Mouse (Mus musculus): ENCODE results near the gene Akap11. TPM values are rescaled to one million over a fixed set of nuclear protein-coding genes. Genes with fewer than 3 reads are reported as not detected.

Gene Akap11
- polyA plus RNA-seq, 1 experiment, result 1.6 TPM

DNA sequence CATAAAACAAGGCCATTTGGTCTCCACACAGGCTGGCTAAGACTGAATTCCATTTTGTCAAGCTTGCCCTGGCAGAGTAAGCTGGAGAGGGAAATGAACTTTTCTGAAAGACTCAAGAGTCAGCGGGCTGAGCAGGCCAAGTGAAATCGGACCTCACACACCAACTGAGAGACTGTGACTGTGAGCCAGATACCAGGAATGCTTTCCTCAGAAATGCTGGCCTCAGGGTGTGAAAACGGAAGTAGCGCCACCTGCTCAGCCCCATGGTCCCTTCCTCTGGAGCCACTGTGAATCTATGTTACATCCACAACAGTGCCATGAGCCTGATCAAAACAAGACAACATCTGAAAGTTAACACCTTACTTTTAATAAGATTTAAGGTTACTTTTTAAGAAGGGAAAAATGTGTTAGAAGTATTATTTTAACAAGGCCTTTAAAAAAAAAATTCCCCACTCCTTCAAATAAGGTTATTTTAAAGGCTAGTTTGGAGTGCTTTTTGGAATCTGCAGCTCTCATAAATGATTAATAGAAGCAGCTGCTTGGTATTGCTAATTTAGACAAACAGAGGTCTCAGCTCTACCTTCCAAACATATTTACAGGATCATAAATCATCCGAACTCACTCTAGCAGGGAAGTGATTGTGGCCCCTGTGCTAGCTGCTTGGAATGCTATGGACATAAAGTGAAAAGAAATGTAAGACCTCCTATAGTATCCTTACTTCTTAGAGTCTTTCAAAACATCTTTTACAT is 2.1 kb upstream of the Akap11 start:
- Histone ChIP-seq H3K36me3 (ENCODE audit: control insufficient read depth, insufficient read depth, low read length) (no peaks in the 10 kb centered on the region), H3K4me1 (ENCODE audit: control insufficient read depth, insufficient read depth, insufficient read length, low read length) (peaks cover 5% of the 10 kb centered on the region; the same call in 1 of the 2 replicates), H3K4me3 (ENCODE audit: low read depth, low read length) (no peak overlapping the region), H3K27ac (ENCODE audit: insufficient read depth, low read depth, low read length) (no peak overlapping the region), H3K27me3 (ENCODE audit: control insufficient read depth, insufficient read depth, low read length) (no peaks in the 10 kb centered on the region)
- TF ChIP-seq CTCF (IDR thresholded peaks at IDR 0.05; ENCODE audit: extremely low read depth, insufficient read length, insufficient replicate concordance, low read depth, low read length), result no peak
- 37% methylated on average over 5 of the region's 5 CpGs for WGBS

DNA sequence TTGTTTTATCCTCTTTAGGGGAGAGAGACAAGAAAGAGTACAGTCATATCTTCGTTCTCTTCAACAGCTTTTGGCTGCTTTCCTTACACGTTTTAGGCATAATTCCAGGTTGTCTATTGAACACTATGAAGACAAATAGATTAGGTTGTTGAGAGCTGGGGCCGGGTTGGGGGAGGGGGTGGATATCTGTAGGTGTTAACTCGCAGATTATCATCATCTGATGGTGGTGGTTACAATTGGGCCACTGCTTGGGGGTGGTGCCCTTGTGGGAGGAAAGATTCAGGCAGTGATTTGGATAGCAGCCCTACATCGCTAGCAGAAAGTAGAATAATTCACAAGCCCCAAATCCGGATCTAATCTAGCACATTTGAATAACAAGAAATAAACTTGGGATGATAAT is 943 bp upstream of the Akap11 start:
- WGBS, result 39% methylated on average over 6 of the region's 6 CpGs
- TF ChIP-seq POLR2A (IDR thresholded peaks at IDR 0.05; ENCODE audit: low read depth, low read length) (no peak), CTCF (IDR thresholded peaks at IDR 0.05; ENCODE audit: extremely low read depth, insufficient read length, insufficient replicate concordance, low read depth, low read length) (no peak)
- peaks cover 5% of the 10 kb centered on the region; the same call in 1 of the 2 replicates for H3K4me1 ChIP-seq (ENCODE audit: control insufficient read depth, insufficient read depth, insufficient read length, low read length)
- H3K36me3 ChIP-seq (ENCODE audit: control insufficient read depth, insufficient read depth, low read length), result no peaks in the 10 kb centered on the region
- H3K27me3 ChIP-seq (ENCODE audit: control insufficient read depth, insufficient read depth, low read length), result no peaks in the 10 kb centered on the region
- no peak overlapping the region for H3K4me3 ChIP-seq (ENCODE audit: low read depth, low read length)
- H3K27ac ChIP-seq (ENCODE audit: insufficient read depth, low read depth, low read length), result 0 out of 2 replicates have a peak overlapping the region, but pooled peaks have one; percentile 4

DNA sequence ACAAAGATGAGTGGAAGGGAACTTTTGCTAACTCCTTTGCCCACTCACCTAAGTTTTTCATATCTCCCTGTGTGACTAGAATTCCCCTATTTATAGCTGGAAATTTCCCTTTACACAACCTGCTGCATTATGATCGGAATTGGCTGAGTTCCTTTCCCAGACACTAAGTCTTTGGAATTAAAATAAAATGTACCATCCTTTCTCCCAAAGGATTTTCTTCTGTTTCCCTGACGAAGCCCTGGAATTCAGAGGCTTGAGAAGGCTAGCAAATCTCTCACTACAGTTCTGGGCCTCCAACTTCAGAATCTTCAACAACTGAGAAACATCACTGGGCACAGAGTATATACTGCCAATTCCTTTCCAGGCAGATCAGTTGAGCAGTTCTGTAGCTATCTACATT is 1.2 kb downstream of the Akap11 start:
- WGBS, result 57% methylated on average over 2 of the region's 2 CpGs
- no peak overlapping the region for H3K27ac ChIP-seq (ENCODE audit: insufficient read depth, low read depth, low read length)

DNA sequence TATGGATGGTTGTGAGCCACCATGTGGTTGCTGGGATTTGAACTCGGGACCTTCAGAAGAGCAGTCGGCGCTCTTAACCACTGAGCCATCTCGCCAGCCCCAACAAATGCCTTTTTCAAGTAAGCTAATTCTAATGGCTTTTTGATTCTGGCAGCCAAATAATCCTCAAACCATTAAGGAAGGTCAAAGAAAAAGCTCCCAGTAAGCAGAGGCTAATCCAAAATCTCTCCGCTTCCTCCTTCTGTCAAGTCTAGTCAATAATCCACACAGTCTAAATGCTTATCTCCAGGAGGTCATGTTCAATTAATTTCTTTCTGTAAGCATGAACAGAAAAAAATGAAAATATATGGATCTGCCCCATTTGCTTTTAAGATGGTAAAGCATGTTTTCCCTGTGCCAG is 2.0 kb downstream of the Akap11 start:
- no peak for TF ChIP-seq CTCF (IDR thresholded peaks at IDR 0.05; ENCODE audit: extremely low read depth, insufficient read length, insufficient replicate concordance, low read depth, low read length)
- TF ChIP-seq POLR2A (IDR thresholded peaks at IDR 0.05; ENCODE audit: low read depth, low read length), result no peak
- no peaks in the 10 kb centered on the region for H3K36me3 ChIP-seq (ENCODE audit: control insufficient read depth, insufficient read depth, low read length)
- no peak overlapping the region for H3K27ac ChIP-seq (ENCODE audit: insufficient read depth, low read depth, low read length)
- 97% methylated on average over 5 of the region's 5 CpGs for WGBS
- no peaks in the 10 kb centered on the region for H3K27me3 ChIP-seq (ENCODE audit: control insufficient read depth, insufficient read depth, low read length)
- no peak overlapping the region for H3K4me3 ChIP-seq (ENCODE audit: low read depth, low read length)
- H3K4me1 ChIP-seq (ENCODE audit: control insufficient read depth, insufficient read depth, insufficient read length, low read length), result peaks cover 8% of the 10 kb centered on the region; the same call in 1 of the 2 replicates

More for the DNA sequence above, 1.2 kb downstream of the Akap11 start:
- H3K4me3 ChIP-seq (ENCODE audit: low read depth, low read length), result no peak overlapping the region
- no peaks in the 10 kb centered on the region for H3K36me3 ChIP-seq (ENCODE audit: control insufficient read depth, insufficient read depth, low read length)
- H3K27me3 ChIP-seq (ENCODE audit: control insufficient read depth, insufficient read depth, low read length), result no peaks in the 10 kb centered on the region
- H3K4me1 ChIP-seq (ENCODE audit: control insufficient read depth, insufficient read depth, insufficient read length, low read length), result peaks cover 8% of the 10 kb centered on the region; the same call in 1 of the 2 replicates
- TF ChIP-seq POLR2A (IDR thresholded peaks at IDR 0.05; ENCODE audit: low read depth, low read length) (no peak), CTCF (IDR thresholded peaks at IDR 0.05; ENCODE audit: extremely low read depth, insufficient read length, insufficient replicate concordance, low read depth, low read length) (no peak)

DNA sequence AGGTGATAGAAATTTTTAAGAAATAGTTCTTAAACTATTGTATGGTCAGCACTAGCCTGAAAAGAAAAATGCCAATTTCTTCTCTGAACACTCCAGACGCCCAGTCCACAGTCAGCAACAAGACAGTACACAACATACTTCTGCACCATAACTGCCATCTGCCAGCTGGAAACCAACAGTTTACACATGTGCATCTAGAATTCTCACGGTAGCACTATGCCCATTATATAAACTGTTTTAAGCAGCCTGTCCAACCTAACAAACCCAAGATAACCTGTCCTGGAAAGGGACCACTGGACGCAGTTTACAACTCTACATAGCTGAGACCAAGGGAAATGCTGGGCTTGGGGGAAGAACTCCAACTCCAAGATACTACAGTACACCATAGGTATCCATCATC is 2.9 kb downstream of the Akap11 start:
- Histone ChIP-seq H3K27ac (ENCODE audit: insufficient read depth, low read depth, low read length) (no peak overlapping the region), H3K36me3 (ENCODE audit: control insufficient read depth, insufficient read depth, low read length) (no peaks in the 10 kb centered on the region), H3K27me3 (ENCODE audit: control insufficient read depth, insufficient read depth, low read length) (no peaks in the 10 kb centered on the region), H3K4me1 (ENCODE audit: control insufficient read depth, insufficient read depth, insufficient read length, low read length) (peaks cover 16% of the 10 kb centered on the region; the same call in 1 of the 2 replicates), H3K4me3 (ENCODE audit: low read depth, low read length) (no peak overlapping the region)
- no peak for TF ChIP-seq POLR2A (IDR thresholded peaks at IDR 0.05; ENCODE audit: low read depth, low read length)
- TF ChIP-seq CTCF (IDR thresholded peaks at IDR 0.05; ENCODE audit: extremely low read depth, insufficient read length, insufficient replicate concordance, low read depth, low read length), result no peak
- 84% methylated on average over 3 of the region's 3 CpGs for WGBS

DNA sequence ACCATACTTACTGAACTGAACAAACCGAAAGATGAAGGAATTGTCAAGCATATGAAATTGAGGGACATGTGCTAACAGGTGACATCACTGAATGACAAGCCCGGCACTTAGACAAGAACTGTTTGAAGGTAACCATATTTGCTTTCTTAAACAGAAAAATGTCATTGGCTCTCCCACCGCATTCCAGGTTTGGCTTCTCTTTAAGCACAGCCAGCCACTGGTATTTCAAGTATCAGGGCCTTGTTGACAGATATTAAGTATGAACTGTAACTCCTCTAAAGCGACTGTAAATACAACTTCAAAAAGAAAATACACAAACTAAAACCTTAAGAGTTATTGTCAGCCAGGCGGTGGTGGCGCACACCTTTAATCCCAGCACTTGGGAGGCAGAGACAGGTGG is 4.3 kb downstream of the Akap11 start:
- Histone ChIP-seq H3K4me1 (ENCODE audit: control insufficient read depth, insufficient read depth, insufficient read length, low read length) (peaks cover 15% of the 10 kb centered on the region; the same call in 1 of the 2 replicates), H3K4me3 (ENCODE audit: low read depth, low read length) (no peak overlapping the region), H3K36me3 (ENCODE audit: control insufficient read depth, insufficient read depth, low read length) (no peaks in the 10 kb centered on the region), H3K27ac (ENCODE audit: insufficient read depth, low read depth, low read length) (no peak overlapping the region), H3K27me3 (ENCODE audit: control insufficient read depth, insufficient read depth, low read length) (no peaks in the 10 kb centered on the region)
- WGBS, result 80% methylated on average over 6 of the region's 6 CpGs
- TF ChIP-seq CTCF (IDR thresholded peaks at IDR 0.05; ENCODE audit: extremely low read depth, insufficient read length, insufficient replicate concordance, low read depth, low read length), result no peak
- no peak for TF ChIP-seq POLR2A (IDR thresholded peaks at IDR 0.05; ENCODE audit: low read depth, low read length)

DNA sequence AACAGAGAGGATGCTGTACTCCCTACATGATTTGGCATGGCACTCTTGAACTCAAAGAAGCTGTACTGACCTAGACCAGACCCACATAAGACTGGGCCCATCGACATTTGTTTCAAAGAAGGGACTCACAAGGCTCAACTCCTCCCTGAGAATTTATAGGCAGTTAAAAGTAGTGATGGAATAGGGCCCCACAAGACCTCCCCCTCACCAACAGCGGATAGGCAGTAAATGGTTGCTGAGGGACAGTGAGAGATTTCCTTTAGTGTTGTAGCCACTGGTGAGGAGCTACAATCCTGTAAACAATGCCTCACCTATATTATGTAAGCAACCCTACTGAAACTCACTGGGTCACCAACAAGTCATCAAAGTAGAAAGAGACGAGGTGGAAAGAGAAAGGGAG is 6.4 kb downstream of the Akap11 start:
- 78% methylated on average over 3 of the region's 3 CpGs for WGBS
- H3K36me3 ChIP-seq (ENCODE audit: control insufficient read depth, insufficient read depth, low read length), result no peaks in the 10 kb centered on the region
- H3K4me3 ChIP-seq (ENCODE audit: low read depth, low read length), result no peak overlapping the region
- H3K27ac ChIP-seq (ENCODE audit: insufficient read depth, low read depth, low read length), result no peak overlapping the region
- H3K4me1 ChIP-seq (ENCODE audit: control insufficient read depth, insufficient read depth, insufficient read length, low read length), result peaks cover 28% of the 10 kb centered on the region
- no peak for TF ChIP-seq CTCF (IDR thresholded peaks at IDR 0.05; ENCODE audit: extremely low read depth, insufficient read length, insufficient replicate concordance, low read depth, low read length)
- TF ChIP-seq POLR2A (IDR thresholded peaks at IDR 0.05; ENCODE audit: low read depth, low read length), result no peak
- H3K27me3 ChIP-seq (ENCODE audit: control insufficient read depth, insufficient read depth, low read length), result no peaks in the 10 kb centered on the region
